Mouse (Mus musculus): ENCODE results near the gene Pax2. TPM values are rescaled to one million over a fixed set of nuclear protein-coding genes. Genes with fewer than 3 reads are reported as not detected.
"Not testable (repeated sequence)": the region's sequence is repeated elsewhere in the genome, so short reads cannot be mapped to it uniquely, and the experiment has no call there.

The Pax2 gene
- polyA plus RNA-seq, 1 experiment, result not detected

GRCm38 (mm10) chr19:44833391-44833790, 77.5 kb downstream of the Pax2 start:
- H3K4me3 ChIP-seq (ENCODE audit: insufficient read depth, low read length), result no peak overlapping the region
- TF ChIP-seq POLR2A (IDR thresholded peaks at IDR 0.05; ENCODE audit: low read depth, low read length) (no peak), CTCF (IDR thresholded peaks at IDR 0.05; ENCODE audit: borderline replicate concordance, insufficient read depth, low read length) (no peak)
- H3K27ac ChIP-seq (ENCODE audit: insufficient read depth, low read length), result no peak overlapping the region
- no peaks in the 10 kb centered on the region for H3K4me1 ChIP-seq (ENCODE audit: control insufficient read depth, insufficient read depth, low read length)

- no peak for TF ChIP-seq POLR2A (IDR thresholded peaks at IDR 0.05; ENCODE audit: low read depth, low read length)
- no peak for TF ChIP-seq CTCF (IDR thresholded peaks at IDR 0.05; ENCODE audit: borderline replicate concordance, insufficient read depth, low read length)
Measured at GRCm38 (mm10) chr19:44834218-44835041, 78.6 kb downstream of the Pax2 start.

GRCm38 (mm10) chr19:44835042-44835930, 79.4 kb downstream of the Pax2 start:
- Histone ChIP-seq H3K27ac (ENCODE audit: insufficient read depth, low read length) (no peak overlapping the region), H3K4me1 (ENCODE audit: control insufficient read depth, insufficient read depth, low read length) (no peaks in the 10 kb centered on the region), H3K4me3 (ENCODE audit: insufficient read depth, low read length) (no peak overlapping the region)
- TF ChIP-seq CTCF (IDR thresholded peaks at IDR 0.05; ENCODE audit: borderline replicate concordance, insufficient read depth, low read length) (no peak), POLR2A (IDR thresholded peaks at IDR 0.05; ENCODE audit: low read depth, low read length) (no peak)

More at GRCm38 (mm10) chr19:44834218-44835041, 78.6 kb downstream of the Pax2 start:
- Histone ChIP-seq H3K4me3 (ENCODE audit: insufficient read depth, low read length) (no peak overlapping the region), H3K4me1 (ENCODE audit: control insufficient read depth, insufficient read depth, low read length) (no peaks in the 10 kb centered on the region), H3K27ac (ENCODE audit: insufficient read depth, low read length) (no peak overlapping the region)

DNA sequence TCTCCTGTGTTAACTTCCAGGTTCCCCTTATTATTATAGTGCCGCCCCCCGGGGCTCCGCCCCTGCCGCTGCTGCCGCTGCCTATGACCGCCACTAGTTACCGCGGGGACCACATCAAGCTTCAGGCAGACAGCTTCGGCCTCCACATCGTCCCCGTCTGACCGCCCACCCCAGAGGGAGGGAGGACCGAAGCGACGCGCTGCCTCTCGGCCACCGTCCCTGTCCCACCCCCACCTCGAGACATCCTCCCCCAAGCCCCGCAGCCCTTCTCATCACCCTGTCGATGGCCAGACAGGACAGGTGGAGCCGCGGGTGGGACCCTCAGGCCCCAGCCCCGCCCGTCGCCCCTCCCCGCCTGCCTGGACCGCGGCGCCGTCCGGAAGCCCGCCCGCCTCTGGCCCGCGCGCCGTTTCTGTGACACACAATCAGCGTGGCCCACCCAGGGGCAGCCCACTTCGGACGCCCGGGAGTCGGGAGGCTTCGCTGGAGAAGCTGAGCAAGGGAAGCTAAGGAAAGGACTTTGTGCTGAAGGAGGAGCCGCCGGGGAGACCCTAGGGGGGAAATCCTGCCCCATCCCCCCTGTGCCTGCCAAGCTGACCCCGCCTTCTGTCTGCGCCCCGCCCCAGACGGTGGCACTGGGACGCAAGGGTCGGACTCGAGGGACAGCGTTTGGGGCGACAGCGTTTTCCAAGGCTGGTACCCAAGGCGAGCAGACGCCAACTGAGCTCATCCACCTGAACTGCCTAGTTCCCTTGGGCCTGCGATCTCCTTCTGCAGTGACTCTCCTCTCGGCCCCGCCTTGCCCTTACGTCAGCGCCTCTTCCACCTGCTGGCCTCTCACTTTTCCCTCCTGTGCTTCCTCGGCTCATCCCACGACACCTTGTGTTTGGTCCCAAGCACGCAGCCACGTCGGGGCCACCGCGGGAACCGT, 80.4 kb downstream of the Pax2 start:
- H3K27ac ChIP-seq (ENCODE audit: insufficient read depth, low read length), result no peak overlapping the region
- H3K4me1 ChIP-seq (ENCODE audit: control insufficient read depth, insufficient read depth, low read length), result no peaks in the 10 kb centered on the region
- TF ChIP-seq CTCF (IDR thresholded peaks at IDR 0.05; ENCODE audit: borderline replicate concordance, insufficient read depth, low read length) (no peak), POLR2A (IDR thresholded peaks at IDR 0.05; ENCODE audit: low read depth, low read length) (no peak)

GRCm38 (mm10) chr19:44837426-44838205, 81.8 kb downstream of the Pax2 start:
- H3K27ac ChIP-seq (ENCODE audit: insufficient read depth, low read length), result no peak overlapping the region
- no peak overlapping the region for H3K4me3 ChIP-seq (ENCODE audit: insufficient read depth, low read length)
- H3K4me1 ChIP-seq (ENCODE audit: control insufficient read depth, insufficient read depth, low read length), result no peaks in the 10 kb centered on the region
- no peak for TF ChIP-seq POLR2A (IDR thresholded peaks at IDR 0.05; ENCODE audit: low read depth, low read length)
- no peak for TF ChIP-seq CTCF (IDR thresholded peaks at IDR 0.05; ENCODE audit: borderline replicate concordance, insufficient read depth, low read length)

More for the DNA sequence above, 80.4 kb downstream of the Pax2 start:
- H3K4me3 ChIP-seq (ENCODE audit: insufficient read depth, low read length), result peak overlapping the region; percentile 2

DNA sequence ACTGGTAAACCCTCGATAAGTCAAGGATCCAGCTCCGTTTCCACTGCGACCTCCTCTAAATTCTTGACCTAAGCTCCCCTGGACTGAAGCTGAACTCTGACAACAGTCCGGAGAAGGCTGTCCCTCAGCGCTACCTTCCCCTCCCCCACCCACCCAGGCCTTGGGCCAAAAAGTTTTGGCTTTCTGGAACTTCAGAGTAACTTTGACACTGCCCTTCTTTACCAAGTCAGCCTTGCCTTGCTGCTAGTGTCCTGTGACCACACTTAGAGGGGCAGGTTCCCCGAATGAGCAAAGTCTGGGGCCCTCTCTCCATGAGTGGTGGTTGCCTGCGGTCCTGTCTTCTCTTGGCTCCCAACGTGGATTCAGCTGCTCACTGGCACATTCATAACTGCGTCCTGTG, 82.5 kb downstream of the Pax2 start:
- TF ChIP-seq CTCF (IDR thresholded peaks at IDR 0.05; ENCODE audit: borderline replicate concordance, insufficient read depth, low read length) (no peak), POLR2A (IDR thresholded peaks at IDR 0.05; ENCODE audit: low read depth, low read length) (no peak)
- Histone ChIP-seq H3K27ac (ENCODE audit: insufficient read depth, low read length) (no peak overlapping the region), H3K4me1 (ENCODE audit: control insufficient read depth, insufficient read depth, low read length) (no peaks in the 10 kb centered on the region), H3K4me3 (ENCODE audit: insufficient read depth, low read length) (no peak overlapping the region)

GRCm38 (mm10) chr19:44842661-44843060, 86.8 kb downstream of the Pax2 start:
- not testable (repeated sequence) for H3K4me1 ChIP-seq (ENCODE audit: control insufficient read depth, insufficient read depth, low read length); H3K4me3 ChIP-seq (ENCODE audit: insufficient read depth, low read length); H3K27ac ChIP-seq (ENCODE audit: insufficient read depth, low read length)

DNA sequence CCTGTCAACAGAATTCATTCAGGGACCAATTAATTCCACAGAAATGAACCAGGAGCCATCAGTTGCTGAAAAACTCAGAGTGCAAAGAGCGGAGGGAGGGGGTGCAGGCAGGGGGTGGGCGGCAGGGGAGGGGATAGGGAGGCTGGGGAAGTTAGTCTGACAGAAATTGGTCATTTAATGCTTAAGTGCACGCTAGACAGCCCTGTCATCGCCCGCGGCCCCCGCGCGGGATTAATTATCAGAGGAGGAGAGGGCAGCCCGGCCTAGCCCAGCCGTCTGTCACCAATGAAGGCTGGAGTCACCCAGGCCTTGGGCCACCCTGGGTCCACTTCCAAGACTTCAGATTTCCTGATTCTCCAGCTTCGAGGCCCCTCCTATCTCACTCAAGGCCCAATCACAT, 93.6 kb downstream of the Pax2 start:
- no peak overlapping the region for H3K4me3 ChIP-seq (ENCODE audit: insufficient read depth, low read length)
- TF ChIP-seq CTCF (IDR thresholded peaks at IDR 0.05; ENCODE audit: borderline replicate concordance, insufficient read depth, low read length) (no peak), POLR2A (IDR thresholded peaks at IDR 0.05; ENCODE audit: low read depth, low read length) (no peak)
- no peaks in the 10 kb centered on the region for H3K4me1 ChIP-seq (ENCODE audit: control insufficient read depth, insufficient read depth, low read length)
- no peak overlapping the region for H3K27ac ChIP-seq (ENCODE audit: insufficient read depth, low read length)
